Mouse (Mus musculus) embryonic facial prominence, embryonic 14.5 days (tissue): ENCODE measurements around the gene Trim80. TPM values are rescaled to one million over a fixed set of nuclear protein-coding genes. Genes with fewer than 3 reads are reported as not detected.
"Not testable (repeated sequence)": the region's sequence is repeated elsewhere in the genome, so short reads cannot be mapped to it uniquely, and the experiment has no call there.

Experiments used
- ATAC-seq: fragments of 200-750 bp; cut with Nextera tagmentation; 2 replicates; pipeline ENCODE4 v1.8.0; 2017; ENCODE audit warnings: low read depth, moderate number of reproducible peaks, moderate TSS enrichment
- DNase-seq: peaks from one replicate; pipeline ENCODE4 v3.0.0-alpha.2; 2015; ENCODE audit warnings: low spot score
- H3K27ac ChIP-seq: fragments of 300-500 bp; sonication (generic); replicated peaks from 2 replicates; pipeline ENCODE4 v1.5.1; 2014; ENCODE audit warnings: low read depth, mild to moderate bottlenecking, low read length, moderate library complexity
- H3K27me3 ChIP-seq: fragments of 300-500 bp; sonication (generic); replicated peaks from 2 replicates; pipeline ENCODE4 v1.6.1; 2014; ENCODE audit warnings: low read length; ENCODE audit not compliant: control insufficient read depth, insufficient read depth
- H3K36me3 ChIP-seq: fragments of 300-500 bp; sonication (generic); 2 replicates; pipeline ENCODE4 v1.6.1; 2014; ENCODE audit warnings: low read length, mixed read lengths; ENCODE audit not compliant: control insufficient read depth, insufficient read depth
- H3K4me1 ChIP-seq: fragments of 300-500 bp; sonication (generic); 2 replicates; pipeline ENCODE4 v1.6.1; 2014; ENCODE audit warnings: antibody characterized with exemption, low read length; ENCODE audit not compliant: control insufficient read depth, insufficient read depth
- H3K4me2 ChIP-seq: fragments of 300-500 bp; sonication (generic); 2 replicates; pipeline ENCODE4 v1.6.1; 2014; ENCODE audit warnings: low read depth, mild to moderate bottlenecking, low read length, moderate library complexity, mixed read lengths
- H3K4me3 ChIP-seq: fragments of 300-500 bp; sonication (generic); 2 replicates; pipeline ENCODE4 v1.5.1; 2014; ENCODE audit warnings: low read depth, mild to moderate bottlenecking, low read length
- H3K9ac ChIP-seq: fragments of 300-500 bp; sonication (generic); 2 replicates; pipeline ENCODE4 v1.6.1; 2014; ENCODE audit warnings: low read depth, mild to moderate bottlenecking, low read length, moderate library complexity, mixed read lengths
- H3K9me3 ChIP-seq: fragments of 300-500 bp; sonication (generic); 2 replicates; pipeline ENCODE4 v1.6.1; 2016; ENCODE audit warnings: low read length; ENCODE audit not compliant: control insufficient read depth
- WGBS: fragments of 180-500 bp; shearing (Covaris S2); extraction: QIAGEN DNeasy Blood & Tissue Kit; methylation state at CpG from one replicate; pipeline ENCODE4 v1.1.7; 2014; 5-methylcytosine and 5-hydroxymethylcytosine counted together
- polyA plus RNA-seq: library from polyadenylated mRNA; unstranded; fragments of >200 nt; fragmentation: Nextera tagmentation; extraction: Ambion mirVana; gene quantifications from 2 replicates; pipeline ENCODE4 v1.2.1, GENCODE M21; 2014

Gene Trim80
- polyA plus RNA-seq, 1 experiment from 2014 or later = 0.11 TPM

GRCm38 (mm10) chr11:115463397-115463796, 23.1 kb downstream of the Trim80 start:
- Histone ChIP-seq H3K9me3 (no peaks in the 10 kb centered on the region), H3K9ac (no peak overlapping the region), H3K4me2 (no peak overlapping the region), H3K27ac (no peak overlapping the region), H3K4me1 (peaks cover 4% of the 10 kb centered on the region; the same call in 1 of the 2 replicates), H3K27me3 (no peaks in the 10 kb centered on the region), H3K36me3 (no peaks in the 10 kb centered on the region), H3K4me3 (no peak overlapping the region)
- 61% methylated on average over 11 of the region's 11 CpGs for WGBS
- ATAC-seq = no peak
- DNase-seq = no peak

GRCm38 (mm10) chr11:115464851-115465250, 24.5 kb downstream of the Trim80 start:
- Histone ChIP-seq H3K4me2 (no peak overlapping the region), H3K36me3 (no peaks in the 10 kb centered on the region), H3K4me1 (peaks cover 4% of the 10 kb centered on the region; the same call in 1 of the 2 replicates), H3K27ac (no peak overlapping the region), H3K9me3 (no peaks in the 10 kb centered on the region), H3K9ac (no peak overlapping the region), H3K4me3 (no peak overlapping the region), H3K27me3 (no peaks in the 10 kb centered on the region)
- ATAC-seq = no peak
- 86% methylated on average over 8 of the region's 8 CpGs for WGBS
- DNase-seq = no peak

- no peaks in the 10 kb centered on the region for H3K36me3 ChIP-seq
- H3K27ac ChIP-seq = no peak overlapping the region
- no peak overlapping the region for H3K4me3 ChIP-seq
- H3K9ac ChIP-seq = peak overlapping the region; percentile 34; the same call in 1 of the 2 replicates
- WGBS = 13% methylated on average over 4 of the region's 4 CpGs
- H3K9me3 ChIP-seq = no peaks in the 10 kb centered on the region
- DNase-seq (peak; percentile 81), ATAC-seq (peak; percentile 66; the same call in 1 of the 2 replicates)
- no peak overlapping the region for H3K4me2 ChIP-seq
- H3K27me3 ChIP-seq = no peaks in the 10 kb centered on the region
- peaks cover 4% of the 10 kb centered on the region; the same call in 1 of the 2 replicates for H3K4me1 ChIP-seq
Observed at GRCm38 (mm10) chr11:115467217-115467618, 26.9 kb downstream of the Trim80 start.

GRCm38 (mm10) chr11:115472183-115472582, 31.8 kb downstream of the Trim80 start:
- WGBS = 83% methylated on average over 7 of the region's 7 CpGs
- no peaks in the 10 kb centered on the region for H3K9me3 ChIP-seq
- no peak overlapping the region for H3K4me3 ChIP-seq
- peaks cover 10% of the 10 kb centered on the region; the same call in 1 of the 2 replicates for H3K4me1 ChIP-seq
- H3K27ac ChIP-seq = no peak overlapping the region
- DNase-seq (no peak), ATAC-seq (no peak)
- H3K27me3 ChIP-seq = no peaks in the 10 kb centered on the region
- H3K36me3 ChIP-seq = no peaks in the 10 kb centered on the region
- H3K9ac ChIP-seq = no peak overlapping the region
- no peak overlapping the region for H3K4me2 ChIP-seq

GRCm38 (mm10) chr11:115473626-115474275, 33.4 kb downstream of the Trim80 start:
- H3K36me3 ChIP-seq = no peaks in the 10 kb centered on the region
- ATAC-seq (peak; percentile 39; the same call in 1 of the 2 replicates), DNase-seq (peak; percentile 95)
- H3K27ac ChIP-seq = peak overlapping the region; percentile 41; the same call in 1 of the 2 replicates
- H3K9ac ChIP-seq = 0 out of 2 replicates have a peak overlapping the region, but pooled peaks have one; percentile 21
- H3K4me1 ChIP-seq = peaks cover 10% of the 10 kb centered on the region; the same call in 1 of the 2 replicates
- 12% methylated on average over 15 of the region's 15 CpGs for WGBS
- no peaks in the 10 kb centered on the region for H3K9me3 ChIP-seq
- H3K4me2 ChIP-seq = peak overlapping the region; percentile 33; the same call in 1 of the 2 replicates
- no peaks in the 10 kb centered on the region for H3K27me3 ChIP-seq
- peak overlapping the region; percentile 10; the same call in 1 of the 2 replicates for H3K4me3 ChIP-seq

- Histone ChIP-seq H3K9ac (peak within 1 kb of the TSS; percentile 84), H3K9me3 (no peaks in the 10 kb centered on the region), H3K36me3 (0 out of 2 replicates have a peak, but pooled peaks cover 3% of the 10 kb centered on the region), H3K27me3 (no peaks in the 10 kb centered on the region), H3K4me3 (peak within 1 kb of the TSS; percentile 72), H3K27ac (peak within 1 kb of the TSS; percentile 84), H3K4me2 (peak within 1 kb of the TSS; percentile 81), H3K4me1 (peaks cover 10% of the 10 kb centered on the region; the same call in 1 of the 2 replicates)
- under 1% methylated on average over 26 of the region's 26 CpGs for WGBS
- ATAC-seq (peak; percentile 99), DNase-seq (peak; percentile 99)
Observed at GRCm38 (mm10) chr11:115475025-115475757, 34.8 kb downstream of the Trim80 start, which contains the start of gene Armc7. Gene Armc7 (plus strand): TSS chr11:115475667.

GRCm38 (mm10) chr11:115475758-115476237, 35.5 kb downstream of the Trim80 start:
- H3K4me3 ChIP-seq = peak overlapping the region; percentile 72
- 0 out of 2 replicates have a peak, but pooled peaks cover 4% of the 10 kb centered on the region for H3K36me3 ChIP-seq
- H3K9me3 ChIP-seq = no peaks in the 10 kb centered on the region
- DNase-seq (no peak), ATAC-seq (peak; percentile 17)
- H3K4me1 ChIP-seq = peaks cover 10% of the 10 kb centered on the region; the same call in 1 of the 2 replicates
- H3K9ac ChIP-seq = peak overlapping the region; percentile 84
- WGBS = 4% methylated on average over 28 of the region's 28 CpGs
- H3K27me3 ChIP-seq = no peaks in the 10 kb centered on the region
- peak overlapping the region; percentile 81 for H3K4me2 ChIP-seq
- H3K27ac ChIP-seq = peak overlapping the region; percentile 69

- not testable (repeated sequence) for H3K9me3 ChIP-seq, ATAC-seq
- WGBS = 84% methylated on average over 4 of the region's 4 CpGs
Observed at GRCm38 (mm10) chr11:115476630-115477029, 36.3 kb downstream of the Trim80 start.

More at GRCm38 (mm10) chr11:115476630-115477029, 36.3 kb downstream of the Trim80 start:
- Histone ChIP-seq H3K4me2 (peak overlapping the region; percentile 81), H3K4me3 (peak overlapping the region; percentile 72; the same call in 1 of the 2 replicates), H3K9ac (peak overlapping the region; percentile 84; the same call in 1 of the 2 replicates), H3K4me1 (peaks cover 10% of the 10 kb centered on the region; the same call in 1 of the 2 replicates)
- H3K36me3 ChIP-seq, H3K27me3 ChIP-seq, DNase-seq, H3K27ac ChIP-seq: not testable (repeated sequence)
